Mouse (Mus musculus) midbrain, embryonic 15.5 days (tissue): ENCODE measurements at regions not wholly inside any gene's neighbourhood (a gene's known extent, or its start where the extent isn't known, plus 50 kb on each side); places are given as distances from the start of the nearest gene placed in this dataset.
A peak's percentile ranks its signal among the peaks of the same experiment; 100 is the strongest.

Experiments used
- ATAC-seq: fragments of 200-750 bp; cut with Nextera tagmentation; replicated peaks from 2 replicates; pipeline ENCODE4 v1.8.0; 2017; ENCODE audit warnings: moderate TSS enrichment
- H3K27ac ChIP-seq: fragments of 300-500 bp; sonication (generic); 2 replicates; pipeline ENCODE4 v1.5.1; 2015; ENCODE audit warnings: mild to moderate bottlenecking, inconsistent platforms
- H3K27me3 ChIP-seq: fragments of 300-500 bp; sonication (generic); replicated peaks from 2 replicates; pipeline ENCODE4 v1.6.1; 2015; ENCODE audit warnings: inconsistent platforms
- H3K36me3 ChIP-seq: fragments of 300-500 bp; sonication (generic); replicated peaks from 2 replicates; pipeline ENCODE4 v1.6.1; 2015; ENCODE audit warnings: inconsistent platforms
- H3K4me1 ChIP-seq: fragments of 300-500 bp; sonication (generic); 2 replicates; pipeline ENCODE4 v1.6.1; 2015; ENCODE audit warnings: inconsistent platforms
- H3K4me2 ChIP-seq: fragments of 300-500 bp; sonication (generic); 2 replicates; pipeline ENCODE4 v1.6.1; 2015; ENCODE audit warnings: inconsistent platforms, mild to moderate bottlenecking, moderate library complexity
- H3K4me3 ChIP-seq: fragments of 300-500 bp; sonication (generic); 2 replicates; pipeline ENCODE4 v1.5.1; 2015; ENCODE audit warnings: mild to moderate bottlenecking, inconsistent platforms
- H3K9ac ChIP-seq: fragments of 300-500 bp; sonication (generic); 2 replicates; pipeline ENCODE4 v1.6.1; 2015; ENCODE audit warnings: mild to moderate bottlenecking, inconsistent platforms
- H3K9me3 ChIP-seq: fragments of 300-500 bp; sonication (generic); 2 replicates; pipeline ENCODE4 v1.6.1; 2016; ENCODE audit warnings: inconsistent platforms
- WGBS: fragments of 180-500 bp; shearing (Covaris S2); methylation state at CpG from one replicate; pipeline ENCODE4 v1.1.7; 2015; ENCODE audit warnings: mixed read lengths; 5-methylcytosine and 5-hydroxymethylcytosine counted together

GRCm38 (mm10) chr13:28898900-28899299 lies 54.6 kb downstream of the Sox4 start:
- no peak overlapping the region for H3K9ac ChIP-seq
- 79% methylated on average over 4 of the region's 4 CpGs for whole genome bisulfite sequencing

GRCm38 (mm10) chr13:28892896-28893295 lies 60.6 kb downstream of the Sox4 start:
- Histone ChIP-seq H3K27me3 (no peaks in the 10 kb centered on the region), H3K27ac (no peak overlapping the region)
- 89% methylated on average over 6 of the region's 6 CpGs for WGBS

More at GRCm38 (mm10) chr13:28898900-28899299, 54.6 kb downstream of the Sox4 start:
- H3K4me2 ChIP-seq: no peak overlapping the region
- H3K4me1 ChIP-seq: no peaks in the 10 kb centered on the region
- no peaks in the 10 kb centered on the region for H3K9me3 ChIP-seq
- no peak overlapping the region for H3K4me3 ChIP-seq
- no peak overlapping the region for H3K27ac ChIP-seq
- no peaks in the 10 kb centered on the region for H3K27me3 ChIP-seq
- no peaks in the 10 kb centered on the region for H3K36me3 ChIP-seq
- no peak for ATAC-seq

GRCm38 (mm10) chr13:28887098-28887497 lies 66.4 kb downstream of the Sox4 start:
- peak overlapping the region; percentile 25 for H3K4me2 ChIP-seq
- H3K9me3 ChIP-seq: no peaks in the 10 kb centered on the region
- 14% methylated on average over 13 of the region's 13 CpGs for WGBS
- peak; percentile 48; the same call in 1 of the 2 replicates for ATAC-seq
- no peak overlapping the region for H3K4me3 ChIP-seq
- H3K27ac ChIP-seq: no peak overlapping the region
- H3K36me3 ChIP-seq: no peaks in the 10 kb centered on the region
- H3K4me1 ChIP-seq: peaks cover 28% of the 10 kb centered on the region
- H3K9ac ChIP-seq: no peak overlapping the region
- H3K27me3 ChIP-seq: no peaks in the 10 kb centered on the region

More at GRCm38 (mm10) chr13:28892896-28893295, 60.6 kb downstream of the Sox4 start:
- H3K4me3 ChIP-seq: no peak overlapping the region
- no peaks in the 10 kb centered on the region for H3K4me1 ChIP-seq
- no peak for ATAC-seq
- H3K4me2 ChIP-seq: no peak overlapping the region
- H3K9ac ChIP-seq: no peak overlapping the region
- H3K36me3 ChIP-seq: no peaks in the 10 kb centered on the region
- no peaks in the 10 kb centered on the region for H3K9me3 ChIP-seq

GRCm38 (mm10) chr13:28886691-28887090 lies 66.8 kb downstream of the Sox4 start:
- Histone ChIP-seq H3K9me3 (no peaks in the 10 kb centered on the region), H3K36me3 (no peaks in the 10 kb centered on the region), H3K4me1 (peaks cover 32% of the 10 kb centered on the region), H3K27me3 (no peaks in the 10 kb centered on the region), H3K4me2 (peak overlapping the region; percentile 25; the same call in 1 of the 2 replicates), H3K27ac (no peak overlapping the region), H3K4me3 (no peak overlapping the region), H3K9ac (no peak overlapping the region)
- WGBS: 18% methylated on average over 11 of the region's 11 CpGs
- 0 out of 2 replicates have a peak, but pooled peaks have one; percentile 10 for ATAC-seq

- Histone ChIP-seq H3K4me2 (peak overlapping the region; percentile 80), H3K9ac (peak overlapping the region; percentile 53), H3K9me3 (no peaks in the 10 kb centered on the region), H3K4me1 (peaks cover 42% of the 10 kb centered on the region), H3K27me3 (no peaks in the 10 kb centered on the region), H3K27ac (0 out of 2 replicates have a peak overlapping the region, but pooled peaks have one; percentile 31), H3K36me3 (no peaks in the 10 kb centered on the region), H3K4me3 (peak overlapping the region; percentile 58)
- WGBS: under 1% methylated on average over 28 of the region's 30 CpGs
- ATAC-seq: peak; percentile 64
Observed at GRCm38 (mm10) chr13:28885083-28886037, 68.2 kb downstream of the Sox4 start.

- H3K36me3 ChIP-seq: no peaks in the 10 kb centered on the region
- no peaks in the 10 kb centered on the region for H3K9me3 ChIP-seq
- WGBS: under 1% methylated on average over 26 of the region's 26 CpGs
- peak overlapping the region; percentile 58 for H3K4me3 ChIP-seq
- H3K27ac ChIP-seq: peak overlapping the region; percentile 28; the same call in 1 of the 2 replicates
- no peaks in the 10 kb centered on the region for H3K27me3 ChIP-seq
- H3K4me1 ChIP-seq: peaks cover 48% of the 10 kb centered on the region
- peak overlapping the region; percentile 80 for H3K4me2 ChIP-seq
- H3K9ac ChIP-seq: peak overlapping the region; percentile 53
- ATAC-seq: peak; percentile 40; the same call in 1 of the 2 replicates
Observed at GRCm38 (mm10) chr13:28884191-28884820, 69.2 kb downstream of the Sox4 start.

- Histone ChIP-seq H3K27me3 (no peaks in the 10 kb centered on the region), H3K4me3 (peak overlapping the region; percentile 58), H3K9me3 (no peaks in the 10 kb centered on the region), H3K36me3 (no peaks in the 10 kb centered on the region), H3K27ac (no peak overlapping the region), H3K4me1 (peaks cover 57% of the 10 kb centered on the region), H3K4me2 (peak overlapping the region; percentile 80), H3K9ac (no peak overlapping the region)
- 24% methylated on average over 8 of the region's 8 CpGs for WGBS
- no peak for ATAC-seq
Observed at GRCm38 (mm10) chr13:28883398-28883797, 70.1 kb downstream of the Sox4 start.

GRCm38 (mm10) chr13:28880888-28881287 lies 72.6 kb downstream of the Sox4 start:
- ATAC-seq: no peak
- H3K4me1 ChIP-seq: peaks cover 59% of the 10 kb centered on the region

GRCm38 (mm10) chr13:28878692-28879091 lies 74.8 kb downstream of the Sox4 start:
- 77% methylated on average over 3 of the region's 3 CpGs for WGBS
- Histone ChIP-seq H3K4me2 (no peak overlapping the region), H3K4me1 (peaks cover 44% of the 10 kb centered on the region), H3K9ac (no peak overlapping the region), H3K36me3 (no peaks in the 10 kb centered on the region), H3K27me3 (no peaks in the 10 kb centered on the region), H3K9me3 (no peaks in the 10 kb centered on the region), H3K27ac (no peak overlapping the region), H3K4me3 (no peak overlapping the region)
- no peak for ATAC-seq

More at GRCm38 (mm10) chr13:28880888-28881287, 72.6 kb downstream of the Sox4 start:
- peak overlapping the region; percentile 26 for H3K4me3 ChIP-seq
- peak overlapping the region; percentile 80 for H3K4me2 ChIP-seq
- H3K9me3 ChIP-seq: no peaks in the 10 kb centered on the region
- no peaks in the 10 kb centered on the region for H3K27me3 ChIP-seq
- H3K9ac ChIP-seq: no peak overlapping the region
- WGBS: 67% methylated on average over 6 of the region's 6 CpGs
- H3K36me3 ChIP-seq: no peaks in the 10 kb centered on the region
- no peak overlapping the region for H3K27ac ChIP-seq

- 62% methylated on average over 4 of the region's 4 CpGs for WGBS
- no peaks in the 10 kb centered on the region for H3K27me3 ChIP-seq
- H3K4me3 ChIP-seq: no peak overlapping the region
- no peak for ATAC-seq
- H3K4me1 ChIP-seq: peaks cover 33% of the 10 kb centered on the region
- H3K27ac ChIP-seq: no peak overlapping the region
- no peak overlapping the region for H3K9ac ChIP-seq
- no peak overlapping the region for H3K4me2 ChIP-seq
- no peaks in the 10 kb centered on the region for H3K9me3 ChIP-seq
- no peaks in the 10 kb centered on the region for H3K36me3 ChIP-seq
Observed at GRCm38 (mm10) chr13:28876771-28877170, 76.7 kb downstream of the Sox4 start.

- Histone ChIP-seq H3K4me1 (peaks cover 13% of the 10 kb centered on the region), H3K27me3 (no peaks in the 10 kb centered on the region), H3K4me2 (no peak overlapping the region), H3K4me3 (no peak overlapping the region), H3K9me3 (no peaks in the 10 kb centered on the region), H3K9ac (no peak overlapping the region), H3K36me3 (no peaks in the 10 kb centered on the region), H3K27ac (no peak overlapping the region)
- ATAC-seq: no peak
- 91% methylated on average over 4 of the region's 4 CpGs for WGBS
Observed at GRCm38 (mm10) chr13:28870681-28871080, 82.8 kb downstream of the Sox4 start.

- Histone ChIP-seq H3K27me3 (no peaks in the 10 kb centered on the region), H3K4me1 (peaks cover 13% of the 10 kb centered on the region), H3K4me3 (no peak overlapping the region), H3K4me2 (no peak overlapping the region), H3K9ac (no peak overlapping the region), H3K27ac (0 out of 2 replicates have a peak overlapping the region, but pooled peaks have one; percentile 31), H3K9me3 (no peaks in the 10 kb centered on the region), H3K36me3 (no peaks in the 10 kb centered on the region)
- WGBS: 39% methylated on average over 5 of the region's 5 CpGs
- ATAC-seq: no peak; the same call in 1 of the 2 replicates
Observed at GRCm38 (mm10) chr13:28867210-28867609, 86.3 kb downstream of the Sox4 start.
